Mouse (Mus musculus) thymus, postnatal 25 days (tissue): ENCODE data around the gene Cacna1f.

Experiments used
- DNase-seq: peaks from one replicate; pipeline ENCODE4 v3.0.0; 2022

The Cacna1f gene

GRCm38 (mm10) chrX:7678986-7679385 lies 72.1 kb downstream of the Cacna1f start:
- DNase-seq = no peak

- peak; percentile 88 for DNase-seq
Measured at GRCm38 (mm10) chrX:7679405-7680056, 72.6 kb downstream of the Cacna1f start.

GRCm38 (mm10) chrX:7680057-7680412 lies 73.2 kb downstream of the Cacna1f start:
- DNase-seq = no peak

- no peak for DNase-seq
Measured at GRCm38 (mm10) chrX:7680864-7681263, 74.0 kb downstream of the Cacna1f start, which contains the start of gene Magix. Gene Magix (minus strand): TSS chrX:7681251.
